Mouse (Mus musculus) limb, embryonic 14.5 days (tissue): ENCODE measurements around the gene a. TPM values are rescaled to one million over a fixed set of nuclear protein-coding genes. Genes with fewer than 3 reads are reported as not detected.
"Not testable (repeated sequence)": the region's sequence is repeated elsewhere in the genome, so short reads cannot be mapped to it uniquely, and the experiment has no call there.

ENCODE experiments used
- ATAC-seq: fragments of 200-750 bp; cut with Nextera tagmentation; 2 replicates; pipeline ENCODE4 v1.8.0; 2017; ENCODE audit warnings: low read depth, moderate number of reproducible peaks, moderate TSS enrichment; ENCODE audit not compliant: low FRiP score
- DNase-seq: peaks from one replicate; pipeline ENCODE4 v3.0.0-alpha.2; 2015; ENCODE audit warnings: low spot score
- H3K27ac ChIP-seq: fragments of 300-500 bp; sonication (generic); replicated peaks from 2 replicates; pipeline ENCODE4 v1.5.1; 2014; ENCODE audit warnings: low read depth, mild to moderate bottlenecking, low read length, moderate library complexity, mixed read lengths
- H3K27me3 ChIP-seq: fragments of 300-500 bp; sonication (generic); 2 replicates; pipeline ENCODE4 v1.6.1; 2014; ENCODE audit warnings: low read length, mixed read lengths; ENCODE audit not compliant: control insufficient read depth, insufficient read depth
- H3K36me3 ChIP-seq: fragments of 300-500 bp; sonication (generic); 2 replicates; pipeline ENCODE4 v1.6.1; 2014; ENCODE audit warnings: mild to moderate bottlenecking, low read length, moderate library complexity, mixed read lengths; ENCODE audit not compliant: control insufficient read depth, insufficient read depth
- H3K4me1 ChIP-seq: fragments of 300-500 bp; sonication (generic); 2 replicates; pipeline ENCODE4 v1.6.1; 2014; ENCODE audit warnings: antibody characterized with exemption, low read length, mixed read lengths; ENCODE audit not compliant: control insufficient read depth, insufficient read depth
- H3K4me2 ChIP-seq: fragments of 300-500 bp; sonication (generic); replicated peaks from 2 replicates; pipeline ENCODE4 v1.6.1; 2014; ENCODE audit warnings: low read depth, mild to moderate bottlenecking, low read length, moderate library complexity; ENCODE audit not compliant: severe bottlenecking
- H3K4me3 ChIP-seq: fragments of 300-500 bp; sonication (generic); replicated peaks from 2 replicates; pipeline ENCODE4 v1.5.1; 2014; ENCODE audit warnings: low read length
- H3K9ac ChIP-seq: fragments of 300-500 bp; sonication (generic); 2 replicates; pipeline ENCODE4 v1.6.1; 2014; ENCODE audit warnings: mild to moderate bottlenecking, low read depth, low read length, moderate library complexity; ENCODE audit not compliant: severe bottlenecking
- H3K9me3 ChIP-seq: fragments of 300-500 bp; sonication (generic); 2 replicates; pipeline ENCODE4 v1.6.1; 2016; ENCODE audit warnings: low read length; ENCODE audit not compliant: control insufficient read depth
- POLR2A ChIP-seq: fragments of 200-500 bp; IDR thresholded peaks from 2 replicates; pipeline ENCODE4 v1.8.0; 2012; ENCODE audit warnings: inconsistent platforms, mild to moderate bottlenecking, moderate library complexity, borderline replicate concordance; ENCODE audit not compliant: insufficient read depth, insufficient read length; ENCODE audit errors: extremely low read depth
- WGBS: fragments of 180-500 bp; shearing (Covaris S2); extraction: QIAGEN DNeasy Blood & Tissue Kit; methylation state at CpG from one replicate; pipeline ENCODE4 v1.1.7; 2014; 5-methylcytosine and 5-hydroxymethylcytosine counted together
- polyA plus RNA-seq, 2 experiments: library from polyadenylated mRNA; depleted of rRNA in 1 of 2; stranded (reverse) in 1 of 2; unstranded in 1 of 2; fragments of >200 nt; fragmentation: Nextera tagmentation in 1 of 2; extraction: Ambion mirVana in 1 of 2; gene quantifications; 2 replicates each; pipeline versions ENCODE4 v1.2.1 to v1.2.3; 2012 to 2014

a gene
- polyA plus RNA-seq, 2 experiments: 19.9 to 54.5 TPM

- DNase-seq: no peak
- Histone ChIP-seq H3K4me1 (peaks cover 19% of the 10 kb centered on the region), H3K36me3 (no peaks in the 10 kb centered on the region; the same call in 1 of the 2 replicates), H3K4me2 (peak overlapping the region; percentile 54; the same call in 1 of the 2 replicates), H3K27ac (no peak overlapping the region), H3K9ac (no peak overlapping the region), H3K4me3 (no peak overlapping the region), H3K9me3 (no peaks in the 10 kb centered on the region), H3K27me3 (no peaks in the 10 kb centered on the region)
- 71% methylated on average over 4 of the region's 4 CpGs for WGBS
- ATAC-seq: no peak
- TF ChIP-seq POLR2A: no peak
Measured at GRCm38 (mm10) chr2:154893548-154893947, 102.3 kb downstream of the a start.

GRCm38 (mm10) chr2:154899004-154899403, 107.8 kb downstream of the a start:
- H3K9ac ChIP-seq, H3K4me3 ChIP-seq, H3K27me3 ChIP-seq, H3K4me1 ChIP-seq, H3K36me3 ChIP-seq, H3K9me3 ChIP-seq, ATAC-seq, H3K4me2 ChIP-seq, DNase-seq, H3K27ac ChIP-seq: not testable (repeated sequence)
- WGBS: 86% methylated on average over 7 of the region's 8 CpGs

- H3K27me3 ChIP-seq, H3K9me3 ChIP-seq, ATAC-seq, H3K9ac ChIP-seq, H3K4me2 ChIP-seq, H3K4me3 ChIP-seq, H3K36me3 ChIP-seq, H3K27ac ChIP-seq, DNase-seq, H3K4me1 ChIP-seq: not testable (repeated sequence)
- WGBS: 81% methylated on average over 4 of the region's 4 CpGs
Measured at GRCm38 (mm10) chr2:154899412-154899811, 108.2 kb downstream of the a start.

GRCm38 (mm10) chr2:154902111-154902510, 110.9 kb downstream of the a start:
- TF ChIP-seq POLR2A: no peak
- DNase-seq (no peak), ATAC-seq (no peak)
- no peaks in the 10 kb centered on the region for H3K27me3 ChIP-seq
- 71% methylated on average over 3 of the region's 3 CpGs for WGBS
- H3K9ac ChIP-seq: no peak overlapping the region
- no peak overlapping the region for H3K4me3 ChIP-seq
- H3K4me2 ChIP-seq: no peak overlapping the region
- no peaks in the 10 kb centered on the region for H3K9me3 ChIP-seq
- H3K36me3 ChIP-seq: no peaks in the 10 kb centered on the region
- no peaks in the 10 kb centered on the region for H3K4me1 ChIP-seq
- no peak overlapping the region for H3K27ac ChIP-seq

- no peak overlapping the region for H3K9ac ChIP-seq
- WGBS: 56% methylated on average over 2 of the region's 2 CpGs
- no peak overlapping the region for H3K4me3 ChIP-seq
- H3K36me3 ChIP-seq: no peaks in the 10 kb centered on the region
- DNase-seq (no peak), ATAC-seq (no peak)
- no peak overlapping the region for H3K4me2 ChIP-seq
- H3K27me3 ChIP-seq: no peaks in the 10 kb centered on the region
- H3K9me3 ChIP-seq: no peaks in the 10 kb centered on the region
- H3K27ac ChIP-seq: no peak overlapping the region
- TF ChIP-seq POLR2A: no peak
- no peaks in the 10 kb centered on the region for H3K4me1 ChIP-seq
Measured at GRCm38 (mm10) chr2:154905796-154906195, 114.6 kb downstream of the a start.

- not testable (repeated sequence) for ATAC-seq, DNase-seq, H3K27ac ChIP-seq, H3K4me2 ChIP-seq, H3K9ac ChIP-seq, H3K4me1 ChIP-seq, H3K27me3 ChIP-seq, H3K36me3 ChIP-seq, H3K9me3 ChIP-seq, H3K4me3 ChIP-seq
- WGBS: 61% methylated on average over 2 of the region's 2 CpGs
Measured at GRCm38 (mm10) chr2:154908223-154908622, 117.0 kb downstream of the a start.
